Mouse (Mus musculus): ENCODE data around the gene Fbxo21. TPM values are rescaled to one million over a fixed set of nuclear protein-coding genes. Genes with fewer than 3 reads are reported as not detected.

The Fbxo21 gene
- polyA plus RNA-seq, 1 experiment, result 5.8 TPM

GRCm38 (mm10) chr5:118034632-118035031, 58.1 kb downstream of the Fbxo21 start:
- Histone ChIP-seq H3K4me1 (ENCODE audit: control insufficient read depth, insufficient read depth, low read length) (no peaks in the 10 kb centered on the region; the same call in 1 of the 2 replicates), H3K27ac (ENCODE audit: control insufficient read depth, insufficient read depth, low read depth, low read length, poor library complexity) (no peak overlapping the region), H3K4me3 (replicated peaks; ENCODE audit: control insufficient read depth, low read depth, low read length) (no peak overlapping the region)
- no peak for TF ChIP-seq CTCF (IDR thresholded peaks at IDR 0.05; ENCODE audit: control insufficient read depth, insufficient read depth, low read length)
- no peak for TF ChIP-seq POLR2A (IDR thresholded peaks at IDR 0.05; ENCODE audit: borderline replicate concordance, control insufficient read depth, low read depth, low read length)
- 82% methylated on average over 1 of the region's 1 CpGs for WGBS

DNA sequence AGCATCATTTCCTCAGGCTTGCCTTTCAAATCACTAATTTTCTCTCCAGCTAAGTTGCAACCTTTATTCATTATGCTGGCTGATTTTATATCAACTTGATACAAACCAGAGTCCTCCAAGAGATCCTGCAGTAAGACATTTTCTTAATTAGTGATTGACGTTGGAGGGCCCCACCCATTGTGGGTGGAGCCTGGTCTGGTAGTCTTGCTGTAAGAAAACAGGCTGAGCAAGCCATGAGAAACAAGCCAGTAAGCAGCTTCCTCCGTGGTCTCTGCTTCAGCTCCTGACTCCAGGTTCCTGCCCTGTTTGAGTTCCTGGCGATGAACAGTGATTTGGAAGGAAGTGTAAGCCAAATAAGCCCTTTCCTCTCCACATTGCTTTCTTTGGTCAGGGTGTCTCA, 59.3 kb downstream of the Fbxo21 start:
- Histone ChIP-seq H3K4me3 (replicated peaks; ENCODE audit: control insufficient read depth, low read depth, low read length) (no peak overlapping the region), H3K4me1 (ENCODE audit: control insufficient read depth, insufficient read depth, low read length) (no peaks in the 10 kb centered on the region; the same call in 1 of the 2 replicates), H3K27ac (ENCODE audit: control insufficient read depth, insufficient read depth, low read depth, low read length, poor library complexity) (no peak overlapping the region)
- TF ChIP-seq POLR2A (IDR thresholded peaks at IDR 0.05; ENCODE audit: borderline replicate concordance, control insufficient read depth, low read depth, low read length) (no peak), CTCF (IDR thresholded peaks at IDR 0.05; ENCODE audit: control insufficient read depth, insufficient read depth, low read length) (no peak)
- 56% methylated on average over 3 of the region's 3 CpGs for WGBS

GRCm38 (mm10) chr5:118036888-118037797, 60.6 kb downstream of the Fbxo21 start:
- H3K27ac ChIP-seq (ENCODE audit: control insufficient read depth, insufficient read depth, low read depth, low read length, poor library complexity), result no peak overlapping the region
- TF ChIP-seq CTCF (IDR thresholded peaks at IDR 0.05; ENCODE audit: control insufficient read depth, insufficient read depth, low read length) (no peak), POLR2A (IDR thresholded peaks at IDR 0.05; ENCODE audit: borderline replicate concordance, control insufficient read depth, low read depth, low read length) (no peak)
- no peaks in the 10 kb centered on the region; the same call in 1 of the 2 replicates for H3K4me1 ChIP-seq (ENCODE audit: control insufficient read depth, insufficient read depth, low read length)
- WGBS, result 56% methylated on average over 25 of the region's 25 CpGs
- H3K4me3 ChIP-seq (replicated peaks; ENCODE audit: control insufficient read depth, low read depth, low read length), result no peak overlapping the region

GRCm38 (mm10) chr5:118037798-118038484, 61.4 kb downstream of the Fbxo21 start:
- Histone ChIP-seq H3K4me1 (ENCODE audit: control insufficient read depth, insufficient read depth, low read length) (no peaks in the 10 kb centered on the region; the same call in 1 of the 2 replicates), H3K27ac (ENCODE audit: control insufficient read depth, insufficient read depth, low read depth, low read length, poor library complexity) (no peak overlapping the region), H3K4me3 (replicated peaks; ENCODE audit: control insufficient read depth, low read depth, low read length) (no peak overlapping the region)
- TF ChIP-seq POLR2A (IDR thresholded peaks at IDR 0.05; ENCODE audit: borderline replicate concordance, control insufficient read depth, low read depth, low read length), result no peak
- 20% methylated on average over 10 of the region's 10 CpGs for WGBS

- H3K4me1 ChIP-seq (ENCODE audit: control insufficient read depth, insufficient read depth, low read length), result no peaks in the 10 kb centered on the region; the same call in 1 of the 2 replicates
- H3K4me3 ChIP-seq (replicated peaks; ENCODE audit: control insufficient read depth, low read depth, low read length), result no peak overlapping the region
- H3K27ac ChIP-seq (ENCODE audit: control insufficient read depth, insufficient read depth, low read depth, low read length, poor library complexity), result no peak overlapping the region; the same call in 1 of the 2 replicates
- 82% methylated on average over 12 of the region's 12 CpGs for WGBS
- no peak for TF ChIP-seq CTCF (IDR thresholded peaks at IDR 0.05; ENCODE audit: control insufficient read depth, insufficient read depth, low read length)
Observed at GRCm38 (mm10) chr5:118039241-118039668, 62.7 kb downstream of the Fbxo21 start.

DNA sequence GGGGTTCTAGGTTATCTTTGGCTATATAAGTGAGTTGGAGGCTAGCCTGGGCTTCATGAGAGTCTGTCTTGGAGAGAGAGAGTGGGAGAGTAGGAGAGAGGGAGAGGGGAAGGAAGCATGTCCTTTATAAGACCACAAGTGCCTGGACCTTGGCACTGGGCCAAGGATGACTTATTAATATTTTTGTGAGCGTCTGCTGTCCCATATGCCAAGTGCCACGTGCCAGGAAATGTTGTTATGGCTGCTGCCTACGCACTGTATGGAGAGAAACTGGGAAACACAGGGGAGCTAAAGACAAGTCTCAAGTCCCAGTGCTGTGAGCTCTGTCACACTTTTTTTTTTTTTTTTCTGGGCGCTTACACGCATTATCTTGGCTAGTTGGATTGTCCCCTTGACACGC, 66.1 kb downstream of the Fbxo21 start:
- Histone ChIP-seq H3K4me3 (replicated peaks; ENCODE audit: control insufficient read depth, low read depth, low read length) (no peak overlapping the region), H3K4me1 (ENCODE audit: control insufficient read depth, insufficient read depth, low read length) (peaks cover 1% of the 10 kb centered on the region; the same call in 1 of the 2 replicates), H3K27ac (ENCODE audit: control insufficient read depth, insufficient read depth, low read depth, low read length, poor library complexity) (no peak overlapping the region)
- TF ChIP-seq CTCF (IDR thresholded peaks at IDR 0.05; ENCODE audit: control insufficient read depth, insufficient read depth, low read length), result no peak
- TF ChIP-seq POLR2A (IDR thresholded peaks at IDR 0.05; ENCODE audit: borderline replicate concordance, control insufficient read depth, low read depth, low read length), result no peak
- WGBS, result 86% methylated on average over 6 of the region's 6 CpGs

DNA sequence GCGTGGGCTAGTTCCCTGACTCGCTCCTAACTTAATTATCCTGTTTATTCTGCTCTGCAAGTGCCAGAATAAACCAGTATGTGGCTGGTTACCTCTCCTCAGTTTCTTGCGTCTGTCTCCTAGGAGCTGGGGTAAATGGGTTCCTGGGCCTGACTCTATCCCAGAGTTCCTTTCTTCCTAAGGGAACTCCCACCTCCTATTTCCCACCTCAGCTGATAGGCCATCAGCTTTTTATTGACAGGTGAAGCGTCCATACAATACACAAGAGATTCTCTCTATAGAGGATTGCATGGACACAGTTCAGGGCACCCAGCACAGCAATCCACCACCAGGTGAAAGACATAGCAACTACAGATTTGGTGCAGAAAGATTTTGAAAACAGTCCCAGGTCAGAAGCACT, 67.2 kb downstream of the Fbxo21 start:
- WGBS, result 82% methylated on average over 4 of the region's 4 CpGs
- no peak overlapping the region for H3K27ac ChIP-seq (ENCODE audit: control insufficient read depth, insufficient read depth, low read depth, low read length, poor library complexity)
- no peak overlapping the region for H3K4me3 ChIP-seq (replicated peaks; ENCODE audit: control insufficient read depth, low read depth, low read length)
- no peak for TF ChIP-seq POLR2A (IDR thresholded peaks at IDR 0.05; ENCODE audit: borderline replicate concordance, control insufficient read depth, low read depth, low read length)
- TF ChIP-seq CTCF (IDR thresholded peaks at IDR 0.05; ENCODE audit: control insufficient read depth, insufficient read depth, low read length), result no peak
- H3K4me1 ChIP-seq (ENCODE audit: control insufficient read depth, insufficient read depth, low read length), result peaks cover 3% of the 10 kb centered on the region; the same call in 1 of the 2 replicates

DNA sequence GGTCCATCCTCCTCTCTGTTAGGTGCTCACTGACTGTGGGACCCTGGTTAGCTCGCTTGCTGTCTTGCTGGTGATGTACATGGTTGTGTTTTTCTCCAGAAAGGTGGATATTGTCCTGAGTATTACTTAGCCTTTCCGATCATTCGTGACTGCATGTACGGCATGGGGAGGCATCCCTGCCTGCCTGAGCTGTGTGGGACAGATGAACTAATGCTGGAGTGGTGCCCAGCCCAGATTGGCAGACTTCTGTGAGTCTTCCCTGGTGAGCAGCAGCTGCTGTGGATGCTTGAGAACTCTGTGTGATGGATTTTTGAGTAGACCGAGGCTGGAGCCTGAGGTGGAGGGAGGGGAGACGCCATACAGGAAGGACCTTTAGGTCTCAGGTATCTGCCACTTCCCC, 68.4 kb downstream of the Fbxo21 start:
- TF ChIP-seq POLR2A (IDR thresholded peaks at IDR 0.05; ENCODE audit: borderline replicate concordance, control insufficient read depth, low read depth, low read length) (no peak), CTCF (IDR thresholded peaks at IDR 0.05; ENCODE audit: control insufficient read depth, insufficient read depth, low read length) (no peak)
- H3K4me3 ChIP-seq (replicated peaks; ENCODE audit: control insufficient read depth, low read depth, low read length), result no peak overlapping the region
- peaks cover 3% of the 10 kb centered on the region; the same call in 1 of the 2 replicates for H3K4me1 ChIP-seq (ENCODE audit: control insufficient read depth, insufficient read depth, low read length)
- 75% methylated on average over 6 of the region's 6 CpGs for WGBS
- H3K27ac ChIP-seq (ENCODE audit: control insufficient read depth, insufficient read depth, low read depth, low read length, poor library complexity), result no peak overlapping the region
